Mouse (Mus musculus) hindbrain, postnatal 0 days (tissue): ENCODE results near the gene Erh. TPM values are rescaled to one million over a fixed set of nuclear protein-coding genes. Genes with fewer than 3 reads are reported as not detected.

Experiments
- ATAC-seq: fragments of 200-750 bp; cut with Nextera tagmentation; 2 replicates; pipeline ENCODE4 v1.8.0; 2017; ENCODE audit warnings: mild to moderate bottlenecking, moderate TSS enrichment, moderate library complexity
- DNase-seq: peaks from one replicate; pipeline ENCODE4 v3.0.0-alpha.2; 2015; ENCODE audit warnings: low spot score
- H3K27ac ChIP-seq: fragments of 300-500 bp; sonication (generic); 2 replicates; pipeline ENCODE4 v1.5.1; 2014; ENCODE audit warnings: mild to moderate bottlenecking
- H3K27me3 ChIP-seq: fragments of 300-500 bp; sonication (generic); 2 replicates; pipeline ENCODE4 v1.6.1; 2014; ENCODE audit warnings: low read length, mixed read lengths; ENCODE audit not compliant: insufficient read depth
- H3K36me3 ChIP-seq: fragments of 300-500 bp; sonication (generic); 2 replicates; pipeline ENCODE4 v1.6.1; 2014; ENCODE audit warnings: low read length, mixed read lengths; ENCODE audit not compliant: insufficient read depth
- H3K4me1 ChIP-seq: fragments of 300-500 bp; sonication (generic); 2 replicates; pipeline ENCODE4 v1.6.1; 2014; ENCODE audit warnings: antibody characterized with exemption, low read length, mixed read lengths; ENCODE audit not compliant: insufficient read depth
- H3K4me2 ChIP-seq: fragments of 300-500 bp; sonication (generic); 2 replicates; pipeline ENCODE4 v1.6.1; 2014; ENCODE audit warnings: low read depth, mild to moderate bottlenecking, low read length, moderate library complexity, mixed read lengths
- H3K4me3 ChIP-seq: fragments of 300-500 bp; sonication (generic); 2 replicates; pipeline ENCODE4 v1.5.1; 2014; ENCODE audit warnings: low read length
- H3K9ac ChIP-seq: fragments of 300-500 bp; sonication (generic); replicated peaks from 2 replicates; pipeline ENCODE4 v1.6.1; 2014; ENCODE audit warnings: mild to moderate bottlenecking, low read length, moderate library complexity, mixed read lengths
- H3K9me3 ChIP-seq: fragments of 300-500 bp; sonication (generic); 2 replicates; pipeline ENCODE4 v1.6.1; 2016; ENCODE audit warnings: low read length, mixed read lengths
- CTCF ChIP-seq: IDR thresholded peaks from 2 replicates; pipeline ENCODE4 v1.5.1; 2016; ENCODE audit warnings: antibody characterized with exemption, control low read depth, low read depth
- WGBS: fragments of 180-500 bp; shearing (Covaris S2); extraction: QIAGEN DNeasy Blood & Tissue Kit; methylation state at CpG from one replicate; pipeline ENCODE4 v1.1.7; 2014; 5-methylcytosine and 5-hydroxymethylcytosine counted together
- polyA plus RNA-seq: library from polyadenylated mRNA; unstranded; fragments of >200 nt; fragmentation: Nextera tagmentation; extraction: Ambion mirVana; gene quantifications from 2 replicates; pipeline ENCODE4 v1.2.1, GENCODE M21; 2015
- total RNA-seq: library from RNA; depleted of rRNA; stranded (reverse); fragments of >200 nt; gene quantifications from 2 replicates; pipeline ENCODE4 v1.2.3, GENCODE M21; 2014

Erh gene
- total and polyA plus RNA-seq, 2 experiments from 2014 or later = 62.1 to 295 TPM

DNA sequence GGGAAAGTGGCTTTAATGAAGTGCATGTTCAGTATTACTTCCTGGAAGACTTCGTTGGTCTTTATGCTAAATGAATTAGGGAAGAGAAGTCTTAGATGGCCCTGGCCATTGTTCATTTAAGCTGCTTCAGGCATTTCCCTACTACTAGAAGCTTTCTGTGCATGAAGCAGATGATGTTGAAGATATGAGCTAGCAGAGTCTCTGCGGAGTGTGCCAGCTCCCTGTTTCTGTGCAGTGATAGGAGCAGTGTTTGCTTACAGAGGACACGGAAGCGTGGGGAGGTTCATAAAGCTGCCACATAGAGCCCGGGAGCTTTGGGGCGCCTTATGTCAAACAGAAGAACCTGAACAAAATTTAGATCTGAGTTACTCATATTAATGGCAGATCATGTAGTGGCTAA, 14.5 kb upstream of the Erh start:
- no peak for TF ChIP-seq CTCF

DNA sequence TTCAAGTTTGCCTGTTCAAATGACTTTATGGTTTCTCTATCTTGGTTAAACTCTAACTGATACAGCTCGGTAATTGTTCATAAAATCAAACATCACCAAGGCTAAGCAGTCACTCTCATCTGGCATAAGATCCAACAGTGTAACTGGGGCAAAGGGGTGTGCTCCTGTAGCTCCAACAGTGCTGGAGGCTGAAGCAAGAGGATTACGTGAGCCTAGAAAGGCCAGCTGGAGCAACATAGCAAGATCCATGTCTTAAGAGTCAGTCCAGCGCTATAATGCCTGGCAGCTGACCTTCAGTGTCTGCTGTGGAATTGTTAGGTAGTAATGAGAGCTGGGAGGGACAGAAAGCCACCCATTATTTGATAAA, 10.5 kb upstream of the Erh start:
- Histone ChIP-seq H3K27ac (no peak overlapping the region), H3K4me1 (no peaks in the 10 kb centered on the region), H3K9ac (no peak overlapping the region), H3K4me3 (no peak overlapping the region), H3K9me3 (no peaks in the 10 kb centered on the region), H3K36me3 (no peaks in the 10 kb centered on the region), H3K27me3 (no peaks in the 10 kb centered on the region), H3K4me2 (no peak overlapping the region)
- DNase-seq (no peak), ATAC-seq (no peak)
- no peak for TF ChIP-seq CTCF
- 80% methylated on average over 3 of the region's 3 CpGs for WGBS

More for the DNA sequence above, 14.5 kb upstream of the Erh start:
- Histone ChIP-seq H3K9me3 (no peaks in the 10 kb centered on the region), H3K27me3 (no peaks in the 10 kb centered on the region), H3K27ac (no peak overlapping the region), H3K4me2 (no peak overlapping the region), H3K36me3 (0 out of 2 replicates have a peak, but pooled peaks cover 8% of the 10 kb centered on the region), H3K4me3 (no peak overlapping the region), H3K4me1 (no peaks in the 10 kb centered on the region), H3K9ac (no peak overlapping the region)
- ATAC-seq (no peak), DNase-seq (no peak)
- 76% methylated on average over 6 of the region's 6 CpGs for WGBS

DNA sequence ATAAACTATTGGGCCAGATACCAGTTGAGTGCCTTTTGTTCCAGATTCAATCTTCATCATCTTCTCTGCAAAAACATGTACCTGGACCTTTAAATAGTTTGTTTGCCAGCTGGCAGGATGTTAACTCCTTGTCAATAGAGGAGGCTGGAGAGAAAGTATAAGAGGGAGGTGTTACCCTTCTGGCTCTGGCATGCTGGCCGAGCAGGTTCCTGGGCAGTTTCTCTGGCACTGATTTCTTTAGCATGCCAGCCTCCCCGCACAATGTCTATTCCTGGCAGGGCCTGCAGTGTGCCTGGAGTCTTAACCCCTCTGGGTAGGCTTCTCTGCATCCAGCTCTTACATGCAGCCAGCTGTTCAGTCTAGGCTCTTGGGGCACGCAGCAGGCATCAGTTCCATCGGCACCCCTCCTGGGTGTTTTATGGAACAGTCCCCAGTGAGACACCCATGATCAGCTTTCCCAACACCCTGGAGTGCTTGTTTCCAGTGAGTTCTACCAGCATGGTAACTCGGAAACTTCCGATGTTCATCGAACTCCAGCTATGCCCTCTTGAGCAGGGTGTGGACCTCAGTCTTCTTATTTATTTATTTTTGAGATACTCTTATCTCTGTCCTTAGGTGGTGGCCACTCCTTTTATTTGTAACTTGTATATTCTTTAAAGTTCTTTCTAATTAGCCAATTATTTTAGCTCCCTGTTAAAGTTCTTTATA, 10.0 kb upstream of the Erh start:
- Histone ChIP-seq H3K4me1 (no peaks in the 10 kb centered on the region), H3K9me3 (no peaks in the 10 kb centered on the region), H3K27ac (no peak overlapping the region), H3K4me2 (no peak overlapping the region), H3K9ac (no peak overlapping the region), H3K36me3 (no peaks in the 10 kb centered on the region), H3K4me3 (no peak overlapping the region), H3K27me3 (no peaks in the 10 kb centered on the region)
- WGBS = 70% methylated on average over 7 of the region's 7 CpGs
- TF ChIP-seq CTCF = no peak
- DNase-seq = peak; percentile 29
- ATAC-seq = no peak

DNA sequence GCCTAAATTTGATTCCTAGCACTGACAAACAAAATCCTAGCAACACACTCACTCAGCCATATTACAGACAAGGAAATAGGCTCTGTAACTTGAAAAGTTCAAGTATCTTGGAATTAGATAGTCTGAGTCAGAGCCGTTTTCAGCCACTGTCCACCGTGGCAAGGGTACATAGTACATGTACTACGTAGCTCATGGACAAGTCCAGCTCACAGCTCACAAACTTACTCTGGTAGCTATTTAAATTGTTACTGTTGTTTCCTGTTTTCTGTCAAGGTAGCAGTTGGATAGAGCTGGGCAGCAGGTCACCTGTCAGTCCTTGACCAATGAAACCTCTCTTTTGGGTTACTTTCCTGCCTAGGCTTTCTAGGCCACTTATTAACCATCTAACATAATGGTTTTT, 2.2 kb upstream of the Erh start:
- WGBS = 94% methylated on average over 3 of the region's 3 CpGs
- ATAC-seq = no peak
- DNase-seq = no peak
- no peak overlapping the region for H3K27ac ChIP-seq
- peaks cover 28% of the 10 kb centered on the region for H3K4me1 ChIP-seq
- H3K27me3 ChIP-seq = no peaks in the 10 kb centered on the region
- no peak overlapping the region for H3K4me3 ChIP-seq
- no peak overlapping the region for H3K9ac ChIP-seq
- TF ChIP-seq CTCF = no peak
- H3K36me3 ChIP-seq = no peaks in the 10 kb centered on the region
- H3K4me2 ChIP-seq = peak overlapping the region; percentile 75
- H3K9me3 ChIP-seq = no peaks in the 10 kb centered on the region

DNA sequence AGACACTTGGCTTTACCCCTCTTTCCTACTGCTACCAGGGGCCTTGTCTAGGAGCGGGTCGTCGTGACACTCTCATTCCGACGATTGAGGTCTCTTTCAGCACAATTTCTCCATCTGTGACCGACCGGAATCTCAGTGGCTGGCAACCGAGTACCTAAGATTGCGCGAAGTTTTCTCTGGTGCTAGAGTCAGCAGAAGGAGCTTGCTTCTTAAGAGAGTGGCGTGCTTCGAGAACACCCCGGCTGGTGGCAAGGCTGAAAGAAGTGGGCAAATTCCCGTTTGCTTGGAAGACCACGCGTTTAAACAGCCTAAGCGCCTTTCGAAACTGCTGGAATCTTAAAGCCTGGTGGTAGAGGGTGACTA, 346 bp upstream of the Erh start:
- peak overlapping the region; percentile 84 for H3K9ac ChIP-seq
- no peak for TF ChIP-seq CTCF

DNA sequence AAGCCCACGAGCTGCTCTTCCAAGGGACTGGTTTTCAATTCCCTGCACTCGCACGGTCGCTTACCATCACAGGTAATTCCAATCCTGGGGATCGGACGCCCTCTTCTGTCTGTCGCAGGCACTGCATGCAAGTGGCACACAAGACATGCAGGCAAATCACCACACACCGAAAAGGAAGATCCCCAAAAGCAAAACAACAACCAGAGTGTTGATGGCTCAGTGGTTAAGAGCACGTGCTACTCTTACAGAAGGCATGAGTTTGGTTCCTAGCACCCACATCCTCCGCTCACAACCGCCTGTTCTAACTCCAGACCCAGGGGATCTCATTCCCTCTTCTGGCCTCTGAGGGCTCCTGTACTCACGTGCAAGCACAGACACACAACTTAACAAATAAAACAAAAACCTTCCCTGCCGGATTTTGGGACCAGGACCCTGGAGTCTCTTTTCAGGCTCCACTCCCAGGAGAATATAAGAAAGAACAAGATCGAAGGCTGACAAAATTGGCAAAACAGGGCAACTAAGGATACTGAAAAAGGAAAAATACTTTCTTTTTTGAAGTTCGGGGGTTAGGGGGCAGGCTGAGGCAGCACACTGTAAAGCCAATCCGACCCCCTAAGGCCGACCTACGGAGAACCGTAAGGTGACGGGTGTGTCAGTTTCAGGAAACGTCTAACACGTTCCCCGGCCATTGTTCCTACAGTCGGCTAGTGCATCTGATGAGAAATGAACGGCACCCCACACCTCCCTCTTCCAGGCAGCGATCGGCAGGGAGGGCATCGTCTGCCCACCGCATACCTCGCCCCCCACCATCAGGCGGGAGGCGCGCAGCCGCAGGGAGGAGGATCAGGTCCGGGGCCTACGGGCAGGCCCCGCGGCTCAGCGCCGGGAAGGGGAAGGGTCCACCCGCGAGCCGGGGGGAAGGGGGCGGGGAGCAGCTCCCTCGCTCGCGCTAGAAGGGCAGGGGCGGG, 1.1 kb downstream of the Erh start:
- no peaks in the 10 kb centered on the region for H3K9me3 ChIP-seq
- H3K4me3 ChIP-seq = peak overlapping the region; percentile 65
- ATAC-seq = peak; percentile 71
- peak overlapping the region; percentile 84 for H3K9ac ChIP-seq
- peaks cover 23% of the 10 kb centered on the region for H3K36me3 ChIP-seq
- DNase-seq = peak; percentile 54
- 3% methylated on average over 47 of the region's 48 CpGs for WGBS
- H3K27ac ChIP-seq = peak overlapping the region; percentile 86
- H3K27me3 ChIP-seq = no peaks in the 10 kb centered on the region
- peak; percentile 73 for TF ChIP-seq CTCF
- peak overlapping the region; percentile 75 for H3K4me2 ChIP-seq
- peaks cover 28% of the 10 kb centered on the region for H3K4me1 ChIP-seq

More for the DNA sequence above, 346 bp upstream of the Erh start:
- DNase-seq = peak; percentile 15
- 8% methylated on average over 18 of the region's 18 CpGs for WGBS
- Histone ChIP-seq H3K9me3 (no peaks in the 10 kb centered on the region), H3K4me3 (peak overlapping the region; percentile 65), H3K36me3 (peaks cover 13% of the 10 kb centered on the region), H3K4me2 (peak overlapping the region; percentile 75), H3K4me1 (peaks cover 28% of the 10 kb centered on the region), H3K27me3 (no peaks in the 10 kb centered on the region), H3K27ac (peak overlapping the region; percentile 86)
- no peak; the same call in 1 of the 2 replicates for ATAC-seq
